Mouse (Mus musculus) heart, embryonic 15.5 days (tissue): ENCODE data around the gene Hoxb1. TPM values are rescaled to one million over a fixed set of nuclear protein-coding genes. Genes with fewer than 3 reads are reported as not detected.

ENCODE experiments used
- ATAC-seq: fragments of 200-750 bp; cut with Nextera tagmentation; replicated peaks from 2 replicates; pipeline ENCODE4 v1.8.0; 2017; ENCODE audit warnings: low read depth, moderate TSS enrichment; ENCODE audit not compliant: insufficient number of reproducible peaks, insufficient read depth, low FRiP score
- H3K27ac ChIP-seq: fragments of 300-500 bp; sonication (generic); 2 replicates; pipeline ENCODE4 v1.5.1; 2015; ENCODE audit warnings: mild to moderate bottlenecking, inconsistent platforms
- H3K27me3 ChIP-seq: fragments of 300-500 bp; sonication (generic); 2 replicates; pipeline ENCODE4 v1.6.1; 2015; ENCODE audit warnings: inconsistent platforms
- H3K36me3 ChIP-seq: fragments of 300-500 bp; sonication (generic); 2 replicates; pipeline ENCODE4 v1.6.1; 2015; ENCODE audit warnings: mild to moderate bottlenecking, inconsistent platforms
- H3K4me1 ChIP-seq: fragments of 300-500 bp; sonication (generic); replicated peaks from 2 replicates; pipeline ENCODE4 v1.6.1; 2015; ENCODE audit warnings: inconsistent platforms
- H3K4me2 ChIP-seq: fragments of 300-500 bp; sonication (generic); 2 replicates; pipeline ENCODE4 v1.6.1; 2015; ENCODE audit warnings: inconsistent platforms, mild to moderate bottlenecking, moderate library complexity
- H3K4me3 ChIP-seq: fragments of 300-500 bp; sonication (generic); 2 replicates; pipeline ENCODE4 v1.5.1; 2015; ENCODE audit warnings: mild to moderate bottlenecking, inconsistent platforms
- H3K9ac ChIP-seq: fragments of 300-500 bp; sonication (generic); 2 replicates; pipeline ENCODE4 v1.6.1; 2015; ENCODE audit warnings: mild to moderate bottlenecking, inconsistent platforms
- H3K9me3 ChIP-seq: fragments of 300-500 bp; sonication (generic); replicated peaks from 2 replicates; pipeline ENCODE4 v1.6.1; 2016; ENCODE audit warnings: inconsistent platforms
- WGBS: fragments of 180-500 bp; shearing (Covaris S2); methylation state at CpG from one replicate; pipeline ENCODE4 v1.1.7; 2015; ENCODE audit warnings: mixed read lengths; 5-methylcytosine and 5-hydroxymethylcytosine counted together
- polyA plus RNA-seq: library from polyadenylated mRNA; unstranded; fragments of >200 nt; fragmentation: Nextera tagmentation; extraction: Ambion mirVana; gene quantifications from 2 replicates; pipeline ENCODE4 v1.2.1, GENCODE M21; 2015

Gene Hoxb1
- polyA plus RNA-seq, 1 experiment from 2014 or later, result not detected

DNA sequence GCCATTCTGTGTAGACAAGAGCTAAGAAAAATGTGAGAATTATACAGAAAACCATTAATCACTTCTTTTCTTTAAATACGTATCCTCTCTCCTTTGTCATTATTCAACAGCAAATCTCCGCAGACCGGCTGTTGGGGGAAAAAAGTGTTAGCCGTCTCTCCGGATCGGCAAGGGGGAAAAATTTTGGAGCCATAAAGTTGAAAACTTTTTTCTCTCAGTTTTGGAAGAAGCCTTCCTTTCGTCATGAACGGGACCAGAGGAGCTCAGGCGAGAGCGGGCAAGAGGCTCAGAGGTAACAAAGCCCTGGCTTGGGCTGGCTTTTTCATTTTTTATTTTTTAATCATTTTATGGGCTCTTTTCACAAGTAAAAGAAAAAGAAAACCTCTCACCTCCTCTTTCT is 42.4 kb upstream of the Hoxb1 start, which contains the start of gene Hoxb3:
Gene Hoxb3 (plus strand): TSS at position 173 of the 400 bp plus-strand sequence.
- H3K9me3 ChIP-seq, result no peaks in the 10 kb centered on the region
- ATAC-seq, result no peak
- peaks cover 100% of the 10 kb centered on the region for H3K27me3 ChIP-seq
- H3K9ac ChIP-seq, result no peak within 1 kb of the TSS
- 28% methylated on average over 10 of the region's 10 CpGs for WGBS
- H3K4me2 ChIP-seq, result peak within 1 kb of the TSS; percentile 14; the same call in 1 of the 2 replicates
- no peaks in the 10 kb centered on the region for H3K36me3 ChIP-seq
- peak within 1 kb of the TSS; percentile 2; the same call in 1 of the 2 replicates for H3K4me3 ChIP-seq
- H3K27ac ChIP-seq, result peak within 1 kb of the TSS; percentile 4; the same call in 1 of the 2 replicates
- peaks cover 13% of the 10 kb centered on the region for H3K4me1 ChIP-seq

DNA sequence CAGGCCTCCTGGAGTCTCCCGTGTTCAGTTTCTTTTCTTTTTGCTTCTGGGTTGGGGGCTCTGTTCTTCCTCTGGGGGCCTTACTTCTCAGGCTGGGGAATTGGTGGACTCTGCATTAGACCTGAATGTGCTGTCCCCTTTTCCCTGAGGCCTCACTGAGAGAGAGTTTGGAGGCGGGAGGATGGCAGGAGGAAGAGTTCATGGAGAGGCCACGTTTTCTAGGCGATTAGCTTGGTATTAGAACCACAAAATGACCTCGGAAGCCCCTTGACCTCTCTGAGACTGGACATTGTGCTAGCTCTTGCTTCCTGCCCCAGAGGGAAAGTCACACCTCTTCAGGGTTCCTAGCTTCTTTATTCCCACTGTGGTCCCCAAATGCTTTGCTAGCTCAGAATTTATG is 41.4 kb upstream of the Hoxb1 start:
- Histone ChIP-seq H3K36me3 (no peaks in the 10 kb centered on the region), H3K9ac (no peak overlapping the region), H3K27ac (peak overlapping the region; percentile 4; the same call in 1 of the 2 replicates), H3K9me3 (no peaks in the 10 kb centered on the region), H3K4me3 (peak overlapping the region; percentile 2; the same call in 1 of the 2 replicates), H3K4me1 (peaks cover 7% of the 10 kb centered on the region), H3K27me3 (peaks cover 100% of the 10 kb centered on the region), H3K4me2 (peak overlapping the region; percentile 14; the same call in 1 of the 2 replicates)
- no peak for ATAC-seq
- WGBS, result 19% methylated on average over 5 of the region's 5 CpGs

DNA sequence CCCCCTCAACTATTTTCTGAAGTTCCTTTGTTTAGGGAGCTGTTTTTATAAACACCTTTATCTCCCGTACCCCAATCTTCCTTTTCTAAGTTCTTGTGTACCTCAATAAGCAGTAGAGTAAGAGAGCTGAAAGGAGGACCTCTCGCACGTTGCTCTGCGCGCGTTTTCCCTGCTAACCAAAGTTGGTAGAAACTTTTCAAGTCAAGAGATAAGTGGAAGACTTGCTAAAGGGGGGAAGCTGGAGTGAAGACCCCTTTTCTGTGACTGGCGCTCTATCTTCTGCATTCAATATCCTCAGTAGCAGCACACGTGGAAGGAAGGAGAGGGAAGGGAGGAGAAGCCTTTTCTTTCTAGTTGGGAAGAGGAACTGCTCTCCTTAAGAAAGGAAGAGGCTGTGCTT is 40.6 kb upstream of the Hoxb1 start:
- H3K9ac ChIP-seq, result no peak overlapping the region
- WGBS, result 23% methylated on average over 8 of the region's 8 CpGs

DNA sequence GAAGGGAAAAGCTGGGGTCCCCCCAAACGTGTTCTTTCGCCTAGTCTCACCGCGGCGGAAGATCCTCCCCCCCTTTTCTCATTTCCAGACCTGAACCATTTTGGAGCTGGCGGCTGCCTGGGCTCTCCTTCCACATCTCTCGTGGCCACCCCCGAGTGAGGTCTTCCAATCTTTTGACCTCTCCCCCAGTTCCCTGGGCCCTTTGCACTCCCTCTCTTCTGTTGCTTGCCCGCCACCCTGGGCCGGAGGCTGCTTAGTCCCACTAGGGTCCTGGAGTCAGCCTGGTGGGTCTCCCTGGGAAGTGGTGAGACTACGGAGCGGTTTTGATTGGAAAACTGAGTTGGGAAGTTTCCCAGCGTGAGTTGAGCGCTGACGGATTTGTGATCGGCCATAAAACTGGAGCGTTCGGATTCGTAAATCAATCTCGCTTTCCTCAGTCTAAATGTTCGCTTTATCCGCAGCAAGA is 39.8 kb upstream of the Hoxb1 start:
- 17% methylated on average over 22 of the region's 22 CpGs for WGBS
- H3K4me2 ChIP-seq, result peak overlapping the region; percentile 3; the same call in 1 of the 2 replicates

More for the DNA sequence above, 40.6 kb upstream of the Hoxb1 start:
- H3K27me3 ChIP-seq, result peaks cover 100% of the 10 kb centered on the region
- H3K4me3 ChIP-seq, result no peak overlapping the region; the same call in 1 of the 2 replicates
- H3K36me3 ChIP-seq, result no peaks in the 10 kb centered on the region
- peaks cover 4% of the 10 kb centered on the region; the same call in 1 of the 2 replicates for H3K4me1 ChIP-seq
- ATAC-seq, result no peak
- H3K27ac ChIP-seq, result no peak overlapping the region; the same call in 1 of the 2 replicates
- H3K9me3 ChIP-seq, result no peaks in the 10 kb centered on the region
- H3K4me2 ChIP-seq, result no peak overlapping the region

DNA sequence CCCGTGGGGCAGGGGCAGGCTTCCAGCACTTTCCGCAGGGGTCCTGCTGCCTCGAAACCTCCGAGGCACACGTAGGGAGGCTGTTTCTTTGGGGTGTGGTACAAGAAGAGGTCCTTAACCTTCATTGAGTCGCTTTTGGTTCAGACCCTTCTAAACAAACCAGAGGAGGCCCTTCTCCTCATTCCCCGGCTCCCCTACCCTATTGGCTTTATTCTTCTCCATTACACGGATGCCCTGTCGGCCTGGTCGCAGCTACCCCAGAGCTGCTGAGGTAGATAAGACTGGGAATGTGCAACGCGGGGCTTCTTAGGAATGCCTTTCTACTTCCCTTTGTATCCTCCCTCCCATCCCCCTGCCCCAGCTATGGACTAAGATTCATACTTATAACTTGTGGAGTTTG is 38.8 kb upstream of the Hoxb1 start:
- WGBS, result 15% methylated on average over 12 of the region's 12 CpGs
- H3K9me3 ChIP-seq, result no peaks in the 10 kb centered on the region
- H3K36me3 ChIP-seq, result no peaks in the 10 kb centered on the region
- peaks cover 100% of the 10 kb centered on the region for H3K27me3 ChIP-seq
- peak overlapping the region; percentile 11; the same call in 1 of the 2 replicates for H3K4me2 ChIP-seq
- no peak overlapping the region for H3K9ac ChIP-seq
- H3K4me3 ChIP-seq, result no peak overlapping the region; the same call in 1 of the 2 replicates
- no peak for ATAC-seq
- no peak overlapping the region for H3K27ac ChIP-seq
- 0 out of 2 replicates have a peak, but pooled peaks cover 2% of the 10 kb centered on the region for H3K4me1 ChIP-seq

More for the DNA sequence above, 39.8 kb upstream of the Hoxb1 start:
- no peak overlapping the region; the same call in 1 of the 2 replicates for H3K4me3 ChIP-seq
- 0 out of 2 replicates have a peak, but pooled peaks cover 2% of the 10 kb centered on the region for H3K4me1 ChIP-seq
- no peaks in the 10 kb centered on the region for H3K36me3 ChIP-seq
- no peak overlapping the region; the same call in 1 of the 2 replicates for H3K27ac ChIP-seq
- no peak overlapping the region for H3K9ac ChIP-seq
- peaks cover 100% of the 10 kb centered on the region for H3K27me3 ChIP-seq
- H3K9me3 ChIP-seq, result no peaks in the 10 kb centered on the region
- no peak for ATAC-seq

DNA sequence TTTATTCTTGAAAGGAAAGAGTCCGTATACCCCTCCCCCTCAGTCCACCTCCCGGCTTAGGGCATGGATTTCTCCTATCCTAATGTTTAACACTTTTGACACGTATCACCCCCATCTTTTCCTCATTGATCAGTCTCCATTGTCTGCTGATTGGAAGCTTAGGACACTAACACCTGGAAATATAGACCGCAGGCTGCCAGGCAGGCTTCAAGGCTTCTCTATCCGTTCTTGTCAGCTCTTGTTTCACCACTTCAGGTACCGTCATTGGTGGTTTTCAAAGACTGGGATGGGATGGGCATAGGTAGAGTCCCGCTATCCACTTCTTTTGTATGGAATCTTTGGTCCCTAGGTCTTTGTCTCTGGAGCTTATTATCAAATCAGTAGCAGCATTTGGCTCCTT is 38.4 kb upstream of the Hoxb1 start:
- WGBS, result 20% methylated on average over 7 of the region's 7 CpGs
- Histone ChIP-seq H3K27me3 (peaks cover 100% of the 10 kb centered on the region), H3K4me1 (peaks cover 2% of the 10 kb centered on the region; the same call in 1 of the 2 replicates), H3K4me3 (no peak overlapping the region), H3K9me3 (no peaks in the 10 kb centered on the region), H3K27ac (no peak overlapping the region), H3K36me3 (no peaks in the 10 kb centered on the region), H3K4me2 (no peak overlapping the region), H3K9ac (no peak overlapping the region)
- ATAC-seq, result no peak

DNA sequence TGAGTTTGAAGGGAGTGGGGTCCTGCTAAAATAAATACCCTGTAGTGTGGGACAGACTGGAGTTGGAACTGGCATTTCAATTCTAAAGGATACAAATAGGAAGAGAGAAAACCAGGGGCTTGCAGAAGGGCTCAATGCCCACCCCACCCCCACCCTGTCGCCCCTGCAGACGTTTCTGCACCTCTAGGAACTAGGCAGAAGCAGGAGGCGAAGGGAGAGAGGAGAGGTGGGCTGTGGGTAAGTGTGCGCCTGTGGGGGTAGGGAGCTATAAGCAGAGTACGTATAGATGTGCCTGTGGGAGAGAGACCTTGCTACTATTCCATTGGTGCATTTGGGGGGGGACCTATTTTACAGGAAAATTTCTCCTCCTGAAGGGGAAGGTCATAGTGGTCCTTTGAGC is 37.8 kb upstream of the Hoxb1 start:
- Histone ChIP-seq H3K4me1 (peaks cover 7% of the 10 kb centered on the region; the same call in 1 of the 2 replicates), H3K4me2 (no peak overlapping the region), H3K9me3 (no peaks in the 10 kb centered on the region), H3K9ac (no peak overlapping the region), H3K27me3 (peaks cover 100% of the 10 kb centered on the region), H3K4me3 (no peak overlapping the region), H3K27ac (no peak overlapping the region), H3K36me3 (no peaks in the 10 kb centered on the region)
- ATAC-seq, result no peak
- WGBS, result 18% methylated on average over 5 of the region's 5 CpGs

DNA sequence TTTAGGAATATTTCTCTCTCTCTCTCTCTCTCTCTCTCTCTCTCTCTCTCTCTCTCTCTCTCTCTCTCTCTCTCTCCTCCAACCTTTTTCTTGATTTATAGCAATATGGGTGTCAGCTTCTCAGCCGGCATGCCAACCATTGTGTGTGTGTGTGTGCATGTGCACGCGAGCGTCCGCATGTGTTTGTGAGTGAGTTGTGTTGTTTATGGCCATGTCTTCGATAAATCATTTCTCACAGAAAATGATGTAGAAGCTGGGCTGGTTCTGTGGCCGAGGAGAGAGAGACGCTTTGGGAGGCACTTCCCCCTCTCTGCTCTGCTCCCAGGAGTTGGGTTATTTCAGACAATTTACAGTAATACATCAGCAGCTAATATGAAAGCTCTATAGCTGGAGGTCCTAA is 36.9 kb upstream of the Hoxb1 start:
- H3K27me3 ChIP-seq, result peaks cover 100% of the 10 kb centered on the region
- 21% methylated on average over 8 of the region's 8 CpGs for WGBS
- no peak overlapping the region for H3K4me2 ChIP-seq
- no peak overlapping the region for H3K9ac ChIP-seq
- no peak overlapping the region for H3K4me3 ChIP-seq
- peaks cover 8% of the 10 kb centered on the region; the same call in 1 of the 2 replicates for H3K4me1 ChIP-seq
- no peaks in the 10 kb centered on the region for H3K36me3 ChIP-seq
- H3K27ac ChIP-seq, result no peak overlapping the region
- no peak for ATAC-seq
- H3K9me3 ChIP-seq, result no peaks in the 10 kb centered on the region

DNA sequence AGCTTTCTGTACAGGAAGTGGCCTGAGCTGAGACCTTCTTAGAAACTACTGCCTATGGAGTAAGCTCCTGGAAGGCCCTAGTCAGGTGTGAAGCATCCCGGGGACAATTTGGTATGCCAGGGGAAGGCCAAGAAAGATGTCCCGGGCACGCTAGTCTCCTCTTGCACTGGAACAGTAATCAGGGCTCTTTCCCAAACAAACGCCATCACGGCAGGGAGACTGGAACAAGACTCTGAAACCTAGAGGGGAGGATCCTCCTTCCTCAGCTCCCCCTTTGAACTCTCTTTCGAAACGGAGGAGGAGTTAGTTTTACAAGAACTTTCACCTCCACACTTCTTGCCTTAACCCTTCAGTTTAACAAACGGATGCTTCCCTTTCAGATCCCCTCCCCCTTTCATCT is 33.4 kb upstream of the Hoxb1 start:
- ATAC-seq, result no peak
- no peaks in the 10 kb centered on the region for H3K36me3 ChIP-seq
- peaks cover 6% of the 10 kb centered on the region; the same call in 1 of the 2 replicates for H3K4me1 ChIP-seq
- peak overlapping the region; percentile 52 for H3K4me2 ChIP-seq
- 5% methylated on average over 8 of the region's 8 CpGs for WGBS
- H3K9me3 ChIP-seq, result no peaks in the 10 kb centered on the region
- peak overlapping the region; percentile 43 for H3K4me3 ChIP-seq
- H3K27ac ChIP-seq, result peak overlapping the region; percentile 49; the same call in 1 of the 2 replicates
- H3K9ac ChIP-seq, result no peak overlapping the region
- H3K27me3 ChIP-seq, result peaks cover 100% of the 10 kb centered on the region

DNA sequence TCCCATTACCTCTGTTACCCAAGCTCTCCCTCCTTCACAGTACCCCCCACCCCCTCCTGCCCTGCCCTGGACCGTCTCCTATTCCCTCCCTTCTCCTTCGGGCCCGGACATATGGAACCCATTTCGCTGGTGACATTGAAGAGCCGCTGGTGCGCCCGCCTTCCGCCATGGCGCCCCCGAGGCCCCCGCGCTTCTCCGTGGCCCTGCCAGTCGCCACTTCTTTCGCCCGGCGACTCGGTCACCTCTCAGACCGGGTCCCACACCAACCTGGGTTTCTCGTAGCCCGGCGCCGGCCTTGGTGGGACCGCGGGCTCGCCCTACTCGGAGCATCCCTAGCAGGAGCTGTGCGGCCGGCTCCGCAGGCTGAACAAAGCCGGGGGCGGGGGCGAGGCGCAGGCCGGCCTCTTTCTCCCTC is 32.9 kb upstream of the Hoxb1 start:
- WGBS, result 6% methylated on average over 34 of the region's 35 CpGs
- Histone ChIP-seq H3K27ac (peak overlapping the region; percentile 58; the same call in 1 of the 2 replicates), H3K27me3 (peaks cover 100% of the 10 kb centered on the region), H3K4me3 (peak overlapping the region; percentile 43), H3K4me1 (peaks cover 6% of the 10 kb centered on the region; the same call in 1 of the 2 replicates), H3K36me3 (no peaks in the 10 kb centered on the region), H3K9me3 (no peaks in the 10 kb centered on the region), H3K4me2 (peak overlapping the region; percentile 52), H3K9ac (no peak overlapping the region)
- ATAC-seq, result no peak

DNA sequence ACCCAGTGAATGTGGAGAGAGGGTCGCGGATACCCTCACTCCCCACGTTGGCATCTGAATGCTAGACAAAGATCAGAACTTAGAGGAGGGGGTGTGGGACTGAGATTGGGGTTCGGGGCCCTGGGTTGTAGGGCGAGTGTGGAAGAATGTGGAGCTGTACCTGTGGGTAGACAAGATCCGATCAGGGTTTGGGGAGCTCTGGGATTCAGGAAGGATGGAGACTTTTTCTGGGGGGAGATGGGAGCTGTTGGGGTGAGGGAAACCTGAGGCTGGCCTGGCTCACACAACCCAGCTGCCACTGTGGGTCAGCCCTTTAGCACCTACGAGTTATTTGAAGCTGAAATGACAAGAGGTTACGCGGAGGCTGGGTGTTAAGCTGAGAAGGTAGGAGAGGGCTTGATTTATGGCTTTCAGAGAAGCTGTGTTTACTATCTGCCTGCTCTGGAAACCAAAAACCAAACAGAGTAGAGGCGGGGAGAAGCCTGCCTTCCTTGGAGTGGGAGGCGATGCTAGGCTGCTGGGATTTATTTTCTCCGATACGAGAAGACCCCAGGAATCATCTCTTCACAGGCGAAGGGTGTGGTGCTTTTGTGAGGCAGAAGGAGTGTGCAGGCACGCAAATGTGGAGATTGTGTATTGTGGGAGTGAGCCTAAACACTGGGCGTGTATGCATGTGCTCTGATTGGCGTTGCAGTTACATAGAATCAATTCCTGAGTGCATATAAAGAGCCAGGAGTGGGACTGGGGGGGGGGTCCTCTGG is 32.1 kb upstream of the Hoxb1 start:
- peak overlapping the region; percentile 40; the same call in 1 of the 2 replicates for H3K9ac ChIP-seq
- ATAC-seq, result no peak
- H3K4me2 ChIP-seq, result peak overlapping the region; percentile 52
- H3K4me1 ChIP-seq, result peaks cover 6% of the 10 kb centered on the region; the same call in 1 of the 2 replicates
- no peaks in the 10 kb centered on the region for H3K9me3 ChIP-seq
- WGBS, result 19% methylated on average over 17 of the region's 17 CpGs
- no peaks in the 10 kb centered on the region for H3K36me3 ChIP-seq
- peaks cover 100% of the 10 kb centered on the region for H3K27me3 ChIP-seq
- H3K27ac ChIP-seq, result peak overlapping the region; percentile 58
- peak overlapping the region; percentile 43 for H3K4me3 ChIP-seq
